Mouse (Mus musculus) neural tube, embryonic 12.5 days (tissue): ENCODE data around the gene Cdh1. TPM values are rescaled to one million over a fixed set of nuclear protein-coding genes. Genes with fewer than 3 reads are reported as not detected.
A peak's percentile ranks its signal among the peaks of the same experiment; 100 is the strongest.

ENCODE experiments used
- ATAC-seq: fragments of 200-750 bp; cut with Nextera tagmentation; 2 replicates; pipeline ENCODE4 v1.8.0; 2017; ENCODE audit warnings: low read depth, mild to moderate bottlenecking, moderate TSS enrichment, moderate library complexity; ENCODE audit not compliant: low FRiP score
- H3K27ac ChIP-seq: fragments of 300-500 bp; sonication (generic); 2 replicates; pipeline ENCODE4 v1.5.1; 2016
- H3K27me3 ChIP-seq: fragments of 300-500 bp; sonication (generic); replicated peaks from 2 replicates; pipeline ENCODE4 v1.6.1; 2016; ENCODE audit warnings: mild to moderate bottlenecking
- H3K36me3 ChIP-seq: fragments of 300-500 bp; sonication (generic); 2 replicates; pipeline ENCODE4 v1.6.1; 2016; ENCODE audit warnings: mild to moderate bottlenecking
- H3K4me1 ChIP-seq: fragments of 300-500 bp; sonication (generic); 2 replicates; pipeline ENCODE4 v1.6.1; 2016
- H3K4me2 ChIP-seq: fragments of 300-500 bp; sonication (generic); replicated peaks from 2 replicates; pipeline ENCODE4 v1.6.1; 2016; ENCODE audit warnings: mild to moderate bottlenecking
- H3K4me3 ChIP-seq: fragments of 300-500 bp; sonication (generic); 2 replicates; pipeline ENCODE4 v1.5.1; 2016
- H3K9ac ChIP-seq: fragments of 300-500 bp; sonication (generic); 2 replicates; pipeline ENCODE4 v1.6.1; 2016; ENCODE audit warnings: mild to moderate bottlenecking
- H3K9me3 ChIP-seq: fragments of 300-500 bp; sonication (generic); 2 replicates; pipeline ENCODE4 v1.6.1; 2016; ENCODE audit warnings: mild to moderate bottlenecking
- WGBS: fragments of 180-500 bp; shearing (Covaris S2); methylation state at CpG from one replicate; pipeline ENCODE4 v1.1.7; 2016; 5-methylcytosine and 5-hydroxymethylcytosine counted together
- polyA plus RNA-seq: library from polyadenylated mRNA; unstranded; fragments of >200 nt; fragmentation: Nextera tagmentation; extraction: Ambion mirVana; gene quantifications from 2 replicates; pipeline ENCODE4 v1.2.1, GENCODE M21; 2016

The Cdh1 gene
- polyA plus RNA-seq, 1 experiment from 2014 or later = 3.4 TPM

DNA sequence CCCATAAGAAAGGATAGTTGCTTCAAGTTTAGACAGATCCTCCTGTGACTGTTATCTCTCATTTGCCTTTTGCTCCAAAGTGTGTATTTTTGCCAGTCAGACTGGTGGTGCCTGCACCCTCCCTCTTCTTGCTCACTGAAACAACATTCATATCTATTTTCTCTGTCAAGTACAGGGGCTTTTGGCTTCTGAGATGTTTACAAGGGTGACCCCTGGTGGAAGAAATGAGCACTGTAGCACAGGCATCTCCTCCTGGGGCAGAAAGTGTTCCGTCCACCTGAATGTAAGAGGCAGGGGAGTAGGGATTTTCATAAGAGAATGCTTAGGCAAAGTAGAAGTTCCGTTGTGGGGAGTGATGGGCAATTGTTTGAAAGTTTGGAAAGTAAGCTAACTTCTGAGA is 44.2 kb downstream of the Cdh1 start:
- Histone ChIP-seq H3K27ac (no peak overlapping the region), H3K4me2 (no peak overlapping the region), H3K36me3 (no peaks in the 10 kb centered on the region), H3K4me1 (no peaks in the 10 kb centered on the region), H3K9ac (no peak overlapping the region), H3K9me3 (no peaks in the 10 kb centered on the region), H3K27me3 (no peaks in the 10 kb centered on the region), H3K4me3 (no peak overlapping the region)
- ATAC-seq = no peak
- 50% methylated on average over 2 of the region's 2 CpGs for WGBS

DNA sequence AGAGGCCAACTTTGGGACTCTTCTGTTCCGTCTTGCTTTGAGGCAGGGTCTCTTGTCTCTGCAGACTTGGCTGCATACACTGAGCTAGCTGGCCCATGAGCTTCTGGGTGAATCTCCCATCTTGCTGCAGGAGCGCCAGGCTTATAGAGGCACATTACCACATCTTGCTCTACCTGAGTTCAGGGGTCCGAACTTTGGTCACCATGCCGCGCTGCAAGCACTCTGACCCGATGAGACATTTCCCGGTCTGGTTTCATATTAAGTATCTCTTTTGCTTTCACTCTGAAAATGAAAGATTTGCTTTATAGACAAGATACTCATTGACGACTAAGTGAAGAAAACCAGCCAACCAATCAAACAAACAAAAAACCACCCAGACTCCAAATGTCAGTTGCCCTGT is 45.3 kb downstream of the Cdh1 start:
- Histone ChIP-seq H3K36me3 (no peaks in the 10 kb centered on the region), H3K4me1 (no peaks in the 10 kb centered on the region), H3K9ac (no peak overlapping the region), H3K9me3 (no peaks in the 10 kb centered on the region), H3K27ac (no peak overlapping the region), H3K4me3 (no peak overlapping the region), H3K4me2 (no peak overlapping the region), H3K27me3 (no peaks in the 10 kb centered on the region)
- ATAC-seq = no peak
- WGBS = 92% methylated on average over 8 of the region's 8 CpGs

DNA sequence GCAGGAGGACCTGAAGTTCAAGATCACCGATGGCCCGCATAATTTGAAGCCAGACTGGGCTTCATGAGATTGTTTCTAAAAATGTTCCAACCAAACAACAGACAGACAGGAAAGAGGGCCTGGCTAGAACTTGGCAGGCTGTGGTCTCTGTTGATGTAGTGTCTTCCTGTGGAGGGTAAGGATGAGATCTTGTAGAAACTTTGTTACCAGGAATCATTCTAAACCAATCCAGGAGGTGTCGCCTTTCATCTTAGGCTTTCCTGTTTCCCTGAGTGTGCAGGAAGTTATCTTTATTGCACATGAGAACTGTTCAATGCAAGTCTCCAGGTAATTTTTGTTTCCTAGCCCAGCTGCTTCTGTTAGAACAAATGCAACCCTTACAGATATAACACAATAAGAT is 48.8 kb downstream of the Cdh1 start:
- Histone ChIP-seq H3K4me2 (no peak overlapping the region), H3K4me1 (no peaks in the 10 kb centered on the region), H3K9ac (no peak overlapping the region), H3K27me3 (no peaks in the 10 kb centered on the region), H3K4me3 (no peak overlapping the region), H3K9me3 (no peaks in the 10 kb centered on the region), H3K27ac (no peak overlapping the region), H3K36me3 (no peaks in the 10 kb centered on the region)
- 92% methylated on average over 3 of the region's 3 CpGs for WGBS
- no peak for ATAC-seq

DNA sequence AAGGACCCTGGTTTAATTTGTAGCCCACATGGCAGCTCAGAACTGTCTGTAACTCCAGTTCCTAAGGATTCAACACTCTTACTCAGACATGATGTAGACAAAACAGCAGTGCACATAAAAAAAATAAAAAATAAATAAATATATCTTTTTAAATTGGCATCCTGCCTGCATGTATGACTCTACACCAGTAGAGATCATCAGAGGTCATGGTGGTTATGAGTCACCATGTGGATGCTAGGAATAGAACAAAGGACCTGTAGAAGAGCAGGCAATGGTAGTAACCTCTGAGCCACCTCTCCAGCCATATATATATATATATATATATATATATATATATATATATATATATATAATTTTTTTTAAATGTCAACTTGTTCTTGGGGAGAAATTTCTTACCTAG is 52.9 kb downstream of the Cdh1 start:
- Histone ChIP-seq H3K4me3 (no peak overlapping the region), H3K27ac (no peak overlapping the region), H3K9ac (no peak overlapping the region), H3K4me1 (no peaks in the 10 kb centered on the region), H3K36me3 (no peaks in the 10 kb centered on the region), H3K9me3 (no peaks in the 10 kb centered on the region), H3K4me2 (no peak overlapping the region), H3K27me3 (no peaks in the 10 kb centered on the region)
- ATAC-seq = no peak

DNA sequence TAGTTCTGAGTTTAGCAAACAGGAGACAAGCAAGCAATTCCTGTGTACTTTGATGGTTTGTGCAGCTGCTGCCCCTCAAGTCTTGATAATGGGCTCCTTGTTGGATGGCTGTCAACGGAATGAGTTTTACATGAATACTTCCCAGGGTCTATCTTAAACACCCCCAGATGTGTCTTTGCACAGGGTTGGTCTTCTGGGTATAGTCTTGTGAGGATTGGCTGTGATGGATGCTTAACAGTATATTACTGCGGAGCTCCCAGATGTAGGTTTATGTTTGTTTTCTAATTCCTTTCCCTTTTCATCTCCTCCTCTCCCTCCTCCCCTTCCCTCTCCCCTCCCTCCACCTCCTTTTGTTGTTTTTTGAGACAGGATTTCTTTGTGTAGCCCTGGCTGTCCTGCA is 69.6 kb downstream of the Cdh1 start:
- Histone ChIP-seq H3K9ac (no peak overlapping the region), H3K36me3 (no peaks in the 10 kb centered on the region), H3K9me3 (no peaks in the 10 kb centered on the region), H3K4me1 (no peaks in the 10 kb centered on the region), H3K27ac (no peak overlapping the region), H3K4me2 (no peak overlapping the region), H3K4me3 (no peak overlapping the region), H3K27me3 (no peaks in the 10 kb centered on the region)
- WGBS = 65% methylated on average over 2 of the region's 2 CpGs
- no peak for ATAC-seq

DNA sequence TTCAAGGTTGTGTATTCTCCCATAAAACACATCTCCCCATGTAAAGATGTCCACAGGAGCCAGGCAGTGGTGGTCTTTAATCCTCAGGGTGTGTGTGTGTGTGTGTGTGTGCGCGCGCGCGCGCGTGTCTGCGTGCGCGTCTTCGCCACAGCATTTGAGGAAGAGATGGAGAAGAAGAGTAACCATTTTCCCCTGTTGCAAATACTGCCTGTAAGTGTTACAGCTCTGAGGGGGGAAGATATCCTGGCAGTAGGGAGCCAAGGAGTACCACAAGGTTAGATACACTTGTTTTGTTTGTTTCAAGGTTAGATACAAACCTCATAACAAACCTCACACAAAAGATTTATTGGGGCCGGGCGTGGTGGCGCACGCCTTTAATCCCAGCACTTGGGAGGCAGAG is 71.2 kb downstream of the Cdh1 start:
- no peaks in the 10 kb centered on the region for H3K27me3 ChIP-seq
- no peak overlapping the region for H3K27ac ChIP-seq
- no peak overlapping the region for H3K4me2 ChIP-seq
- no peaks in the 10 kb centered on the region for H3K9me3 ChIP-seq
- no peaks in the 10 kb centered on the region for H3K4me1 ChIP-seq
- H3K4me3 ChIP-seq = no peak overlapping the region
- no peak for ATAC-seq
- H3K9ac ChIP-seq = no peak overlapping the region
- WGBS = over 99% methylated on average over 15 of the region's 15 CpGs
- H3K36me3 ChIP-seq = no peaks in the 10 kb centered on the region

GRCm38 (mm10) chr8:106674894-106675293 is 71.7 kb downstream of the Cdh1 start:
- H3K4me1 ChIP-seq = no peaks in the 10 kb centered on the region
- 80% methylated on average over 8 of the region's 8 CpGs for WGBS
- H3K9ac ChIP-seq = no peak overlapping the region
- no peak overlapping the region for H3K4me3 ChIP-seq
- H3K27ac ChIP-seq = no peak overlapping the region
- H3K36me3 ChIP-seq = no peaks in the 10 kb centered on the region
- no peaks in the 10 kb centered on the region for H3K9me3 ChIP-seq
- ATAC-seq = no peak
- H3K4me2 ChIP-seq = no peak overlapping the region
- H3K27me3 ChIP-seq = no peaks in the 10 kb centered on the region

- peak within 1 kb of the TSS; percentile 60 for H3K4me2 ChIP-seq
- peak within 1 kb of the TSS; percentile 80 for H3K27ac ChIP-seq
- H3K9me3 ChIP-seq = no peaks in the 10 kb centered on the region
- peak; percentile 97 for ATAC-seq
- peak within 1 kb of the TSS; percentile 72 for H3K9ac ChIP-seq
- peak within 1 kb of the TSS; percentile 63 for H3K4me3 ChIP-seq
- H3K4me1 ChIP-seq = no peaks in the 10 kb centered on the region
- WGBS = under 1% methylated on average over 50 of the region's 50 CpGs
- H3K27me3 ChIP-seq = no peaks in the 10 kb centered on the region
- no peaks in the 10 kb centered on the region for H3K36me3 ChIP-seq
Measured at GRCm38 (mm10) chr8:106682971-106683668, 80.0 kb downstream of the Cdh1 start, which contains the start of gene Tango6. Tango6 (plus strand) TSS chr8:106683068.

DNA sequence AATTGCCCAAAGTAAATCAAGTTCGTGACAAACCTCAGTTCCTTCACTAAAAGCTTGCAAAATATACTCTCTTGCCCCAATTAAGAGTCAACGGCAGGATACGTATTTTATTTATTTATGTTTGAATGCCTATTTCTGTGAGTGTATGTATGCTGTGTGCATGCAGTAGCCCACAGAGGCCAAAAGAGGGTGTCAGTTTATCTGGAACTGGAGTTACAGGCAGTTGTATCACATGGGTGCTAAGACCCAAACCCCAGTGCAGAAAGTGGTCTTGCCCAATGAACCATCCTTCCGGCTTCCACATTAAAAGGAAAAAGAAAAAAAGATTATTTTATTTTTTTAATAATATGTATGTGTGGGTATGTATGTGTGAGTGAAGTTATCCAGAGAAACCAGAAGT is 81.2 kb downstream of the Cdh1 start:
- Histone ChIP-seq H3K4me2 (no peak overlapping the region), H3K27ac (no peak overlapping the region), H3K36me3 (0 out of 2 replicates have a peak, but pooled peaks cover 4% of the 10 kb centered on the region), H3K9ac (no peak overlapping the region), H3K9me3 (no peaks in the 10 kb centered on the region), H3K27me3 (no peaks in the 10 kb centered on the region), H3K4me3 (no peak overlapping the region), H3K4me1 (no peaks in the 10 kb centered on the region)
- 95% methylated on average over 4 of the region's 4 CpGs for WGBS
- no peak for ATAC-seq

DNA sequence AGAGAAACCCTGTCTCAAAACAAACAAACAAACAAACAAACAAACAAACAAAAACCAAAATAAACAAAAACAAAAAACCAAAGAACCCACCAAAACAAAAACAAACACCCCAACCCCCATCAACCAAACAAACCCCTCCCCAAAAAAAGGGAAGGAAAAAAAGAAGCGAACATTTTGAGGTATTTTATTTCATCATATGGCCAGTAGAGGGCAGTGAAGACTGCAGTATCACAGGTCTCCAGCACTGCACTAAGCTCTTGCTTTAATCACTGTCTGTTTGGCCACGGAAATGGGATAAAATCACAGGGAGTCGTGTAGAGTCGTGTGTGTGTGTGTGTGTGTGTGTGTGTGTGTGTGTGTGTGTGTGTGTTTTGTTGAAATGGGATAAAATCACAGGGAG is 84.3 kb downstream of the Cdh1 start:
- H3K4me2 ChIP-seq = no peak overlapping the region
- ATAC-seq = no peak
- H3K27ac ChIP-seq = no peak overlapping the region
- no peak overlapping the region for H3K4me3 ChIP-seq
- H3K36me3 ChIP-seq = peaks cover 7% of the 10 kb centered on the region; the same call in 1 of the 2 replicates
- H3K4me1 ChIP-seq = no peaks in the 10 kb centered on the region
- H3K9me3 ChIP-seq = no peaks in the 10 kb centered on the region
- WGBS = 5% methylated on average over 4 of the region's 4 CpGs
- H3K27me3 ChIP-seq = no peaks in the 10 kb centered on the region
- no peak overlapping the region for H3K9ac ChIP-seq

DNA sequence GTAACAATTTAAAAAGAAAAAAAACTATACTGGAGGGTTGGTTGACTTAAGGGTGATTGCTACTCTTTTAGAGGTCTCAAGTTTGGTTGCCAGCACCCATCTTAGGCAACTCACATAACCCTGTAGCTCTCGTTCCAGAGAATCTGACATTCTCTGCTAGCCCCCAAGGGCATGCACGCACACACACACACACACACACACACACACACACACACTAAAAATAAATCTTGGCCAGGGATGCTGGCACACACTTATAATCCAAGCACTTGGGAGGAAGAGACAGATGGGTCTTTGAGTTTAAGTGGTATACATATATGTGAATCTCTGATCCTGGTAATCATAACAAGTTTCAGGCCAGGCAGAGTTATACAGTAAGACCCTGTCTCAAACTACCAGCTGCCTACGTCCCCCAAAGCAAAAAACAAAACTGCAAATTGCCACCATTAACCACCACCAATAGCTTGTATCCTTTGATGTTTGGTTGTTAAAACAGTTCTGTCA is 94.6 kb downstream of the Cdh1 start:
- Histone ChIP-seq H3K9ac (no peak overlapping the region), H3K4me1 (no peaks in the 10 kb centered on the region), H3K27me3 (no peaks in the 10 kb centered on the region), H3K36me3 (peaks cover 34% of the 10 kb centered on the region), H3K4me3 (no peak overlapping the region), H3K27ac (no peak overlapping the region), H3K9me3 (no peaks in the 10 kb centered on the region), H3K4me2 (no peak overlapping the region)
- 84% methylated on average over 3 of the region's 3 CpGs for WGBS
- no peak for ATAC-seq

- no peak overlapping the region for H3K27ac ChIP-seq
- no peak overlapping the region for H3K9ac ChIP-seq
- WGBS = 76% methylated on average over 5 of the region's 5 CpGs
- H3K4me1 ChIP-seq = no peaks in the 10 kb centered on the region
- H3K36me3 ChIP-seq = peaks cover 34% of the 10 kb centered on the region
- H3K4me2 ChIP-seq = no peak overlapping the region
- H3K9me3 ChIP-seq = no peaks in the 10 kb centered on the region
- no peak overlapping the region for H3K4me3 ChIP-seq
- ATAC-seq = no peak
- no peaks in the 10 kb centered on the region for H3K27me3 ChIP-seq
Measured at GRCm38 (mm10) chr8:106699588-106699987, 96.4 kb downstream of the Cdh1 start.

DNA sequence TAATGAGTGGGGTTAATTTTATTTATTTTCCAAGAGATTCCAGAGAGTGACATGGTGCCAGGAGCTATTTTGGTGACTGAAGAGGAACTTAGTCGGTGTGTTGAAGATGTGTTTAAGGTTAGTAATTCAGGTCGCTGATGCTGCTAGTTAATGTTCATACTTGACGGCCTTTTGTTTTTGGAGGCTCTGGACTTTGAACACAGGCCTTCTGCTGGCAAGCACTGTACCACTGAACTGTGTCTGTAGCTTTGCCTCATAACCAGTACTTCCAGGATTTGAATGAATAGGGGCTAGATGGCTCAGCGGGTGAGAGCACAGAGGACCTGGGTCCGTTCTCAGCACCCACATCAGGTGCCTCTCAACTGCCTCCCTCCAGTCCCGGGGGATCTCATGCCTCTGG is 97.0 kb downstream of the Cdh1 start:
- Histone ChIP-seq H3K4me1 (no peaks in the 10 kb centered on the region), H3K27ac (no peak overlapping the region), H3K9me3 (no peaks in the 10 kb centered on the region), H3K9ac (no peak overlapping the region), H3K4me3 (no peak overlapping the region), H3K4me2 (no peak overlapping the region), H3K27me3 (no peaks in the 10 kb centered on the region), H3K36me3 (peaks cover 34% of the 10 kb centered on the region)
- WGBS = 92% methylated on average over 6 of the region's 6 CpGs
- no peak for ATAC-seq
